Mouse (Mus musculus) hindbrain, embryonic 13.5 days (tissue): Measurements from ENCODE around the gene Gm9507. TPM values are rescaled to one million over a fixed set of nuclear protein-coding genes. Genes with fewer than 3 reads are reported as not detected.
A peak's percentile ranks its signal among the peaks of the same experiment; 100 is the strongest.

Experiments
- ATAC-seq: fragments of 200-750 bp; cut with Nextera tagmentation; 2 replicates; pipeline ENCODE4 v1.8.0; 2017; ENCODE audit warnings: moderate TSS enrichment; ENCODE audit not compliant: low FRiP score
- H3K27ac ChIP-seq: fragments of 300-500 bp; sonication (generic); 2 replicates; pipeline ENCODE4 v1.5.1; 2015; ENCODE audit warnings: inconsistent platforms, mild to moderate bottlenecking, moderate library complexity
- H3K27me3 ChIP-seq: fragments of 300-500 bp; sonication (generic); 2 replicates; pipeline ENCODE4 v1.6.1; 2015; ENCODE audit warnings: mild to moderate bottlenecking, inconsistent platforms
- H3K36me3 ChIP-seq: fragments of 300-500 bp; sonication (generic); 2 replicates; pipeline ENCODE4 v1.6.1; 2015; ENCODE audit warnings: mild to moderate bottlenecking, inconsistent platforms
- H3K4me1 ChIP-seq: fragments of 300-500 bp; sonication (generic); replicated peaks from 2 replicates; pipeline ENCODE4 v1.6.1; 2015; ENCODE audit warnings: inconsistent platforms
- H3K4me2 ChIP-seq: fragments of 300-500 bp; sonication (generic); 2 replicates; pipeline ENCODE4 v1.6.1; 2015; ENCODE audit warnings: inconsistent platforms, mild to moderate bottlenecking, moderate library complexity
- H3K4me3 ChIP-seq: fragments of 300-500 bp; sonication (generic); 2 replicates; pipeline ENCODE4 v1.5.1; 2015; ENCODE audit warnings: mild to moderate bottlenecking, inconsistent platforms
- H3K9ac ChIP-seq: fragments of 300-500 bp; sonication (generic); 2 replicates; pipeline ENCODE4 v1.6.1; 2015; ENCODE audit warnings: mild to moderate bottlenecking, inconsistent platforms
- H3K9me3 ChIP-seq: fragments of 300-500 bp; sonication (generic); 2 replicates; pipeline ENCODE4 v1.6.1; 2016; ENCODE audit warnings: inconsistent platforms
- WGBS: fragments of 180-500 bp; shearing (Covaris S2); methylation state at CpG from one replicate; pipeline ENCODE4 v1.1.7; 2015; 5-methylcytosine and 5-hydroxymethylcytosine counted together
- polyA plus RNA-seq: library from polyadenylated mRNA; unstranded; fragments of >200 nt; fragmentation: Nextera tagmentation; extraction: Ambion mirVana; gene quantifications from 2 replicates; pipeline ENCODE4 v1.2.1, GENCODE M21; 2015

The Gm9507 gene
- not detected in 2 replicates for polyA plus RNA-seq

DNA sequence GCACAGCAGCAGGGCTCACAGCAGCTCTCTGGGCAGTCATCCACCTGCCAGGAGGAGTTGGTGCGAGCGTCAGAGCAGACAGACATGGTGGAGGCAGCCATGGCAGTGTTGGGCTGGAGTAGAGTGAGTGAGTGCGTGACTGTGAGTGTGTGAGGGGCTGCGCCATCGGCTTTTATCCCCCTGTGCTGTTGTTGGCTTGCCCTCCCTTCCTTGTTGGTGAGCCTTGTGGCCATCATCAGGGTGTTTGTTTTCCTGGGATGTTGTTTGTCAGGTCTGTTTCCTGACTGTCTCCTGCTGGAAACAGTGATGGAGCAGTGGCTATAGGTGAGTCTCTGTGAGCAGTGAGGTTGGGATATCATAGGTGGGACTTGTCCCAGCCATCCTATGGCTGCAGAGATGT is at the start of gene Gm9507:
Gene Gm9507, minus strand, starts transcription at position 101 of the 400 bp plus-strand sequence.
- H3K9ac ChIP-seq, result no peak within 1 kb of the TSS
- no peak within 1 kb of the TSS for H3K4me2 ChIP-seq
- H3K4me3 ChIP-seq, result no peak within 1 kb of the TSS
- H3K27me3 ChIP-seq, result no peaks in the 10 kb centered on the region
- H3K9me3 ChIP-seq, result no peaks in the 10 kb centered on the region; the same call in 1 of the 2 replicates
- no peak within 1 kb of the TSS for H3K27ac ChIP-seq
- H3K4me1 ChIP-seq, result 0 out of 2 replicates have a peak, but pooled peaks cover 3% of the 10 kb centered on the region
- no peak for ATAC-seq
- WGBS, result 74% methylated on average over 5 of the region's 5 CpGs
- H3K36me3 ChIP-seq, result no peaks in the 10 kb centered on the region

- Histone ChIP-seq H3K27ac (no peak within 1 kb of the TSS), H3K9ac (no peak within 1 kb of the TSS), H3K9me3 (0 out of 2 replicates have a peak, but pooled peaks cover 5% of the 10 kb centered on the region), H3K4me2 (no peak within 1 kb of the TSS), H3K4me1 (no peaks in the 10 kb centered on the region), H3K27me3 (no peaks in the 10 kb centered on the region), H3K4me3 (no peak within 1 kb of the TSS), H3K36me3 (no peaks in the 10 kb centered on the region)
- WGBS, result 73% methylated on average over 9 of the region's 9 CpGs
- ATAC-seq, result no peak
Measured at GRCm38 (mm10) chr10:77852559-77852958, 40.9 kb upstream of the Gm9507 start, which contains the start of gene Gm10318. Gm10318 (plus strand) TSS chr10:77852859.

DNA sequence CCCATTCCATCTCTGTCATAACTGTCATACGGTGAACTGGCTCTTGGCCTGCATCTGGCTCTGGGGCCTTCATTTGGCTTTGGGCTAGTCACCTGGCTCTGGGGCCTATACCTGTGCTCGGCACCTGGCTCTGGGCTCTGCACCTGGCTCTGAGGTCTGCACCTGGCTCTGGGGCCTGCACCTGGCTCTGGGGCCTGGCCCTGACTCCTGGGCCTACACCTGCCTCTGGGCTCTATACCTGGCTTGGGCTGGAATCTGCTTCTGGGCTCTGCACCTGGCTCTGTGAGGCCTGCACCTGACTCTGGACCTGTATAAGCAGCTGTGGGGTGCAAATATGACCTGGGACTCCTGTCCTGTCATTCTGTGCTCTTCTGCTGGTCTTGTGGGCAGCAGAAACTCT is 35.9 kb upstream of the Gm9507 start:
- 80% methylated on average over 2 of the region's 2 CpGs for WGBS
- no peaks in the 10 kb centered on the region for H3K4me1 ChIP-seq
- H3K4me3 ChIP-seq, result no peak overlapping the region
- H3K27me3 ChIP-seq, result no peaks in the 10 kb centered on the region
- no peak overlapping the region for H3K9ac ChIP-seq
- H3K4me2 ChIP-seq, result no peak overlapping the region
- no peaks in the 10 kb centered on the region for H3K36me3 ChIP-seq
- no peak for ATAC-seq
- no peak overlapping the region for H3K27ac ChIP-seq
- H3K9me3 ChIP-seq, result peaks cover 32% of the 10 kb centered on the region

- ATAC-seq, result no peak
- 16% methylated on average over 2 of the region's 2 CpGs for whole genome bisulfite sequencing
Measured at GRCm38 (mm10) chr10:77846961-77847360, 35.3 kb upstream of the Gm9507 start.

DNA sequence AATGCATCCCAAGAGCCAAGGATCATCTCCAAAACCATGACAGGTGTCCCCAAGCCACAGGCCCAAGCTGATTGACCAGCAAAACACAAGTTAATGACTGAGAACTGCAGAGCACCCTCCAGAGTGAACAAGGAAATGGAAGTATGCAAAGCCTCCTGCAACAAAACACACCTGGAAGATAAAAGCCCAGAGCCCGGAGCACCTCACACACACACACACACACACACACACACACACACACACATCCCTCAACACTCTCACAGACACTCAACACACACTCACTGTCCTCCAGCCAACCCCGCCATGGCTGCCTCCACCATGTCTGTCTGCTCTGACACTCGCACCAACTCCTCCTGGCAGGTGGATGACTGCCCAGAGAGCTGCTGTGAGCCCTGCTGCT is 34.9 kb upstream of the Gm9507 start, which contains the start of gene Gm36176:
Gene Gm36176, plus strand, starts transcription at position 301 of the 400 bp plus-strand sequence.
- H3K27me3 ChIP-seq, result no peaks in the 10 kb centered on the region
- H3K9me3 ChIP-seq, result peaks cover 34% of the 10 kb centered on the region
- no peaks in the 10 kb centered on the region for H3K36me3 ChIP-seq
- no peak within 1 kb of the TSS for H3K4me2 ChIP-seq
- H3K27ac ChIP-seq, result no peak within 1 kb of the TSS
- no peak within 1 kb of the TSS for H3K9ac ChIP-seq
- ATAC-seq, result no peak
- H3K4me3 ChIP-seq, result no peak within 1 kb of the TSS
- 79% methylated on average over 3 of the region's 3 CpGs for WGBS
- H3K4me1 ChIP-seq, result no peaks in the 10 kb centered on the region

More at GRCm38 (mm10) chr10:77846961-77847360, 35.3 kb upstream of the Gm9507 start:
- H3K36me3 ChIP-seq, result no peaks in the 10 kb centered on the region
- H3K9ac ChIP-seq, result no peak overlapping the region
- no peaks in the 10 kb centered on the region for H3K4me1 ChIP-seq
- no peak overlapping the region for H3K27ac ChIP-seq
- H3K27me3 ChIP-seq, result no peaks in the 10 kb centered on the region
- no peak overlapping the region for H3K4me3 ChIP-seq
- H3K4me2 ChIP-seq, result no peak overlapping the region
- H3K9me3 ChIP-seq, result peaks cover 32% of the 10 kb centered on the region

DNA sequence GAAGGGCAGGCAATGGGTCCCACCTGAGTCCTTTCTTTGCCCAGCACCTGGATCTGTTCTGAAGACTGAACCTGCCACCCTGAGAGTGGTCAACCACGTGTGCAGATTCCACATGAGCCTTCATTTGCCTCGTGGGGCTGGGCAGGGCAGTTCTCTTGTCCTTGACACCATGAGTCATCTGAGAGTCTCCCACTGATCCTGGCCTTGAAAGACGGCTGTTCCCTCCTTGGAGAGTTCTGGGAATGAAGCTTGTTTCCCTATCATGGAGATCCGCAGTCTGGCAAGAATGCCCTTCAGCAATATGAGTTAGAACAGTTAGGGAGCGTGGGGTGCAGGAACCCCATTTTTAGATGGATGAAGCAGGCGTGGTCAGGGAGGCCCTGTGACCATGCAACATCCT is 27.4 kb upstream of the Gm9507 start:
- WGBS, result 81% methylated on average over 6 of the region's 6 CpGs
- H3K27me3 ChIP-seq, result no peaks in the 10 kb centered on the region

DNA sequence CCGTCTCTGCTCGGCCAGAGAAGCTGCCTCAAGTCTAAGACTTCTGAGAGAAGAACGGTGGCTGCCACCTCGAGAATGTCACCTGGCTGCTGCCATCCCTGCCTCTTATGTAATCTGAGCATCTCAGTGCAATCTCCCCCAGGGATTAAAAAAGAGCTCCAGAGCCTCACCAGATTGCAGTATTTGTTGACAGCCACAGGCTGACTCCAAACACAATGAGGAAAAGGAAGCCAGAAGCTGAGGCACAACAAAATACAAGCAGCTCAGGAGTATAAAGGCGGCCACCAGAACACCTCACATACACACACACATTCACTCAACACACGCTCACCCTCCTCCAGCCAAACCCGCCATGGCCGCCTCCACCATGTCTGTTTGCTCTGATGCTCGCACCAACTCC is 24.0 kb upstream of the Gm9507 start, which contains the start of gene Krtap10-10:
Gene Krtap10-10, plus strand, starts transcription at position 301 of the 400 bp plus-strand sequence.
- H3K9me3 ChIP-seq, result no peaks in the 10 kb centered on the region
- no peak within 1 kb of the TSS for H3K27ac ChIP-seq
- no peaks in the 10 kb centered on the region for H3K27me3 ChIP-seq
- H3K4me3 ChIP-seq, result no peak within 1 kb of the TSS
- ATAC-seq, result no peak
- no peak within 1 kb of the TSS for H3K9ac ChIP-seq
- no peaks in the 10 kb centered on the region for H3K36me3 ChIP-seq
- H3K4me1 ChIP-seq, result no peaks in the 10 kb centered on the region
- H3K4me2 ChIP-seq, result no peak within 1 kb of the TSS
- WGBS, result 86% methylated on average over 9 of the region's 9 CpGs

More for the DNA sequence above, 27.4 kb upstream of the Gm9507 start:
- H3K4me2 ChIP-seq, result no peak overlapping the region
- H3K4me1 ChIP-seq, result no peaks in the 10 kb centered on the region
- H3K27ac ChIP-seq, result no peak overlapping the region
- no peak overlapping the region for H3K9ac ChIP-seq
- H3K9me3 ChIP-seq, result peaks cover 19% of the 10 kb centered on the region
- H3K4me3 ChIP-seq, result no peak overlapping the region
- H3K36me3 ChIP-seq, result no peaks in the 10 kb centered on the region
- ATAC-seq, result no peak

- Histone ChIP-seq H3K4me2 (no peak within 1 kb of the TSS), H3K9ac (no peak within 1 kb of the TSS), H3K36me3 (no peaks in the 10 kb centered on the region), H3K4me3 (no peak within 1 kb of the TSS), H3K27ac (no peak within 1 kb of the TSS), H3K27me3 (no peaks in the 10 kb centered on the region), H3K9me3 (peaks cover 6% of the 10 kb centered on the region; the same call in 1 of the 2 replicates), H3K4me1 (no peaks in the 10 kb centered on the region)
- WGBS, result 77% methylated on average over 6 of the region's 6 CpGs
- ATAC-seq, result no peak
Measured at GRCm38 (mm10) chr10:77826951-77827350, 15.3 kb upstream of the Gm9507 start, which contains the start of gene Krtap10-4. Krtap10-4 (minus strand) TSS chr10:77827095.

DNA sequence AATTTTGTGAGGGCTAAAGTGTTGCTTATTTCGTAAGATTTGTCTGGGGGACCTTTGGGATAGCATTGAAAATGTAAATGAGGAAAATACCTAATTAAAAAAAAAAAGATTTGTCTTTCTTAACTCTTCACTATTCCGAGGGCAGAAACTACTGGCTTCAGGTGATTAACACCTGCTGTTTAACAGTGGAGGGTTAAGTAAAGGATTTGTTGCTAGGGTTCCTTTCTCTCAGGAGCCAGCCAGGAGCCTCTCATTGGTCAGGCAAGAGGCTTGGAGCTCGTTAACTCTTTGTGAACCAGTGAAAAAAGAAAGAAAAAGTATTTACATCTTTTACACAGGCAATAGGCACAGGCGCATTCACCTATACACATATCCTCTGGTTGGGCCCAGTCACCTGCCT is 7.6 kb upstream of the Gm9507 start:
- Histone ChIP-seq H3K9me3 (peaks cover 6% of the 10 kb centered on the region; the same call in 1 of the 2 replicates), H3K4me2 (no peak overlapping the region), H3K36me3 (no peaks in the 10 kb centered on the region), H3K4me1 (0 out of 2 replicates have a peak, but pooled peaks cover under 1% of the 10 kb centered on the region), H3K27ac (no peak overlapping the region), H3K4me3 (no peak overlapping the region), H3K27me3 (no peaks in the 10 kb centered on the region), H3K9ac (no peak overlapping the region; the same call in 1 of the 2 replicates)
- WGBS, result 57% methylated on average over 4 of the region's 4 CpGs
- ATAC-seq, result no peak

GRCm38 (mm10) chr10:77818523-77818922 is 6.9 kb upstream of the Gm9507 start:
- no peaks in the 10 kb centered on the region for H3K36me3 ChIP-seq
- H3K4me3 ChIP-seq, result no peak overlapping the region
- peak; percentile 66 for ATAC-seq
- H3K27me3 ChIP-seq, result no peaks in the 10 kb centered on the region
- H3K9ac ChIP-seq, result no peak overlapping the region
- 98% methylated on average over 4 of the region's 4 CpGs for whole genome bisulfite sequencing
- H3K4me2 ChIP-seq, result no peak overlapping the region
- no peaks in the 10 kb centered on the region for H3K9me3 ChIP-seq
- no peak overlapping the region for H3K27ac ChIP-seq
- 0 out of 2 replicates have a peak, but pooled peaks cover 3% of the 10 kb centered on the region for H3K4me1 ChIP-seq

- H3K36me3 ChIP-seq, result no peaks in the 10 kb centered on the region
- H3K4me3 ChIP-seq, result no peak overlapping the region
- H3K9me3 ChIP-seq, result no peaks in the 10 kb centered on the region
- no peak overlapping the region for H3K27ac ChIP-seq
- no peak for ATAC-seq
- WGBS, result 32% methylated on average over 5 of the region's 5 CpGs
- 0 out of 2 replicates have a peak, but pooled peaks cover 3% of the 10 kb centered on the region for H3K4me1 ChIP-seq
- H3K4me2 ChIP-seq, result no peak overlapping the region
- no peak overlapping the region for H3K9ac ChIP-seq
- H3K27me3 ChIP-seq, result no peaks in the 10 kb centered on the region
Measured at GRCm38 (mm10) chr10:77815514-77815913, 3.9 kb upstream of the Gm9507 start.

DNA sequence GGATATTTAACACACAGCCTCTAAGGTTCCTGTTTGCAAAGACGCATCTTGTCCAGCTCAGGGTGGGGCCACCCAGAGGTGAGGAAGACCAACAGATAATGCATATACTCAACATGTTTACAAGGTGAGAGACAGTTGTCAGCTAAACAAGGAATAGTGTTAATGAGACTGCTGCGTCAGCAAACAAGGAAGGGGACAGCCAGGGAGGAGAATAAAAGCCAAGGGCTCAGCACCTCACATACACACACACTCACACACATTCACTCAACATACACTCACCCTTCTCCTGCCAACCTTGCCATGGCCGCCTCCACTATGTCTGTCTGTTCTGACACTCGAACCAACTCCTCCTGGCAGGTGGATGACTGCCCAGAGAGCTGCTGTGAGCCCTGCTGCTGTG is 2.7 kb upstream of the Gm9507 start, which contains the start of gene Gm2696:
Gene Gm2696, plus strand, starts transcription at position 301 of the 400 bp plus-strand sequence.
- no peak within 1 kb of the TSS for H3K9ac ChIP-seq
- 59% methylated on average over 4 of the region's 4 CpGs for WGBS

GRCm38 (mm10) chr10:77804095-77804494 is 7.5 kb downstream of the Gm9507 start:
- Histone ChIP-seq H3K27ac (no peak overlapping the region), H3K4me1 (no peaks in the 10 kb centered on the region), H3K4me2 (no peak overlapping the region), H3K4me3 (no peak overlapping the region), H3K27me3 (no peaks in the 10 kb centered on the region), H3K36me3 (no peaks in the 10 kb centered on the region), H3K9ac (no peak overlapping the region), H3K9me3 (no peaks in the 10 kb centered on the region; the same call in 1 of the 2 replicates)
- 87% methylated on average over 3 of the region's 3 CpGs for WGBS
- ATAC-seq, result no peak

More for the DNA sequence above, 2.7 kb upstream of the Gm9507 start, which contains the start of gene Gm2696:
- Histone ChIP-seq H3K4me2 (no peak within 1 kb of the TSS), H3K9me3 (no peaks in the 10 kb centered on the region), H3K36me3 (no peaks in the 10 kb centered on the region), H3K4me1 (0 out of 2 replicates have a peak, but pooled peaks cover 3% of the 10 kb centered on the region), H3K27ac (no peak within 1 kb of the TSS), H3K4me3 (no peak within 1 kb of the TSS), H3K27me3 (no peaks in the 10 kb centered on the region)
- ATAC-seq, result no peak
